Mouse (Mus musculus): Measurements from ENCODE around the gene Igfbp6. TPM values are rescaled to one million over a fixed set of nuclear protein-coding genes. Genes with fewer than 3 reads are reported as not detected.
A peak's percentile ranks its signal among the peaks of the same experiment; 100 is the strongest.
"Not testable (repeated sequence)": the region's sequence is repeated elsewhere in the genome, so short reads cannot be mapped to it uniquely, and the experiment has no call there.

Igfbp6 gene
- polyA plus RNA-seq, 1 experiment from 2014 or later, result 3.1 TPM

DNA sequence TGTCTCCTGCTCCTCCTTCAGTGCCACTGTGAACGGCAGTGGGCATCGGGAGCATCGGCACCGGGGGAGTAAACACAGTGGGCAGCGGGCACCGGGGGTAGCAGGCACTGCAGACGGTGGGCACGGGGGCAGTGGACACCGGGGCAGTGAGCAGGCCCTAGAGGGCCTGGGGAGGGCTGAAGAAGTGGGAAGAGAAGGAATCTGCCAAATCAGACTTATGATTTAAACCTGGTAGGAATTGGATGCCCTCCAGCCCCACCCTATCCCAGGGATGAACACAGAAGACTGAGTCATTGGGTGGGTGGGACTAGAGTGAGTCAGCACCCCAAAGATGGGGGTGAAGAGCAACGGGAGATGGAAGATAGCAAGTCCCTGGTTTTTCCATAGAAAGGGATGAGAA, 1.2 kb downstream of the Igfbp6 start:
- Histone ChIP-seq H3K27me3 (ENCODE audit: control insufficient read depth, insufficient read depth, low read depth, low read length) (peaks cover 29% of the 10 kb centered on the region), H3K9me3 (replicated peaks; ENCODE audit: control insufficient read depth, low read length, poor library complexity, severe bottlenecking) (no peaks in the 10 kb centered on the region), H3K4me3 (ENCODE audit: low read depth, low read length) (no peak overlapping the region), H3K36me3 (ENCODE audit: control insufficient read depth, insufficient read depth, low read length) (no peaks in the 10 kb centered on the region), H3K27ac (ENCODE audit: low read length) (no peak overlapping the region), H3K4me2 (ENCODE audit: low read length) (no peak overlapping the region), H3K4me1 (ENCODE audit: control insufficient read depth, insufficient read depth, low read length) (peaks cover 3% of the 10 kb centered on the region; the same call in 1 of the 2 replicates), H3K9ac (ENCODE audit: low read depth, low read length) (no peak overlapping the region)
- no peak for ATAC-seq
- 92% methylated on average over 10 of the region's 10 CpGs for WGBS

DNA sequence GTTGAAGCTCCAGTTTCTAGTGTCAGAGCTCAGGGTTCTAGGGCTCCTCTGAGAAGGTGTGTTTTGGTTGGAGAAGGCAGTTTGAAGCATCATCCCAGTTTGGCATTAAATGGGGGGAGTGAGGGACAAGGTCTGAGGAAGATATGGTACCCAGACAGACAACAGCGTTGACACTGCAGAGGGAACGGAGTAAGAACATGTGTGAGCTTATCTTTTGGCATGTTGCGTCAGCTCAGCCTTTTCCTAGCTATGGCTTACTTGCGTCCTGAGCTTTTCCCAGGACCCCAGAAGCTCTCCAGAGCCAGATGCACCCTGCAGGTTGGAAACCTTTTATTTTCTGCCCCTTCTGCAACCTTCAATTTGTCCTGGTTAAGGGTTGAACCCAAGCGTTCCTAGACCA, 1.9 kb downstream of the Igfbp6 start:
- Histone ChIP-seq H3K27me3 (ENCODE audit: control insufficient read depth, insufficient read depth, low read depth, low read length) (peaks cover 29% of the 10 kb centered on the region), H3K4me2 (ENCODE audit: low read length) (no peak overlapping the region), H3K4me3 (ENCODE audit: low read depth, low read length) (no peak overlapping the region), H3K36me3 (ENCODE audit: control insufficient read depth, insufficient read depth, low read length) (no peaks in the 10 kb centered on the region), H3K9me3 (replicated peaks; ENCODE audit: control insufficient read depth, low read length, poor library complexity, severe bottlenecking) (no peaks in the 10 kb centered on the region), H3K27ac (ENCODE audit: low read length) (no peak overlapping the region), H3K9ac (ENCODE audit: low read depth, low read length) (no peak overlapping the region), H3K4me1 (ENCODE audit: control insufficient read depth, insufficient read depth, low read length) (peaks cover 3% of the 10 kb centered on the region; the same call in 1 of the 2 replicates)
- WGBS, result 90% methylated on average over 5 of the region's 5 CpGs
- no peak for ATAC-seq

DNA sequence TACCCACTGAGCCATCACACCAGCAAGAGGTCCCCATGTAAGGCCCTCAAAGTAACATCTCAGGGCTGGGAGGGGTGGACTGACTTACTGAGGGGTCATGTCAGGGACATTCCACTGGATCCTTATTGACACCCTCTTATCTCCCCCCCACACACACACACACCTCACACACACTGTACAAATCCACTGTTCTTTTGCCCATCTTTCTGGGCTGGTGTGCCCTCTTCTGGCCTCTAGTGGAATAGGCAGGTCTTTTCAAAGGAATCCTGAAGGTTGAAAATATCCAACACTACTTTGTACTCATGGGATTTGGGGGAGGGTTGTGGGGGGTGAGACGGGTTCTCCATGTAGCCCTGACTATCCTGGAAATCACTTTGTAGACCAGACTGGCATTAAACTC, 2.7 kb downstream of the Igfbp6 start:
- Histone ChIP-seq H3K27ac (ENCODE audit: low read length) (no peak overlapping the region), H3K4me1 (ENCODE audit: control insufficient read depth, insufficient read depth, low read length) (peaks cover 3% of the 10 kb centered on the region; the same call in 1 of the 2 replicates), H3K4me3 (ENCODE audit: low read depth, low read length) (no peak overlapping the region), H3K9me3 (replicated peaks; ENCODE audit: control insufficient read depth, low read length, poor library complexity, severe bottlenecking) (no peaks in the 10 kb centered on the region), H3K27me3 (ENCODE audit: control insufficient read depth, insufficient read depth, low read depth, low read length) (peaks cover 25% of the 10 kb centered on the region), H3K36me3 (ENCODE audit: control insufficient read depth, insufficient read depth, low read length) (no peaks in the 10 kb centered on the region), H3K4me2 (ENCODE audit: low read length) (no peak overlapping the region), H3K9ac (ENCODE audit: low read depth, low read length) (no peak overlapping the region)
- no peak; the same call in 1 of the 2 replicates for ATAC-seq
- WGBS, result 0% methylated on average over 1 of the region's 1 CpGs

GRCm38 (mm10) chr15:102147674-102148402, 3.7 kb downstream of the Igfbp6 start:
- 65% methylated on average over 16 of the region's 16 CpGs for WGBS
- Histone ChIP-seq H3K9me3 (replicated peaks; ENCODE audit: control insufficient read depth, low read length, poor library complexity, severe bottlenecking) (no peaks in the 10 kb centered on the region), H3K27ac (ENCODE audit: low read length) (no peak overlapping the region), H3K36me3 (ENCODE audit: control insufficient read depth, insufficient read depth, low read length) (no peaks in the 10 kb centered on the region), H3K4me3 (ENCODE audit: low read depth, low read length) (no peak overlapping the region), H3K4me1 (ENCODE audit: control insufficient read depth, insufficient read depth, low read length) (peaks cover 3% of the 10 kb centered on the region; the same call in 1 of the 2 replicates), H3K9ac (ENCODE audit: low read depth, low read length) (0 out of 2 replicates have a peak overlapping the region, but pooled peaks have one; percentile 30), H3K4me2 (ENCODE audit: low read length) (no peak overlapping the region), H3K27me3 (ENCODE audit: control insufficient read depth, insufficient read depth, low read depth, low read length) (peaks cover 25% of the 10 kb centered on the region)
- ATAC-seq, result no peak

GRCm38 (mm10) chr15:102149561-102149960, 5.4 kb downstream of the Igfbp6 start:
- H3K4me2 ChIP-seq (ENCODE audit: low read length), result no peak overlapping the region
- H3K9ac ChIP-seq (ENCODE audit: low read depth, low read length), result no peak overlapping the region
- H3K9me3 ChIP-seq (replicated peaks; ENCODE audit: control insufficient read depth, low read length, poor library complexity, severe bottlenecking), result no peaks in the 10 kb centered on the region
- H3K36me3 ChIP-seq (ENCODE audit: control insufficient read depth, insufficient read depth, low read length), result no peaks in the 10 kb centered on the region
- H3K27ac ChIP-seq (ENCODE audit: low read length), result no peak overlapping the region
- H3K27me3 ChIP-seq (ENCODE audit: control insufficient read depth, insufficient read depth, low read depth, low read length), result peaks cover 14% of the 10 kb centered on the region
- H3K4me1 ChIP-seq (ENCODE audit: control insufficient read depth, insufficient read depth, low read length), result no peaks in the 10 kb centered on the region
- no peak overlapping the region for H3K4me3 ChIP-seq (ENCODE audit: low read depth, low read length)
- no peak for ATAC-seq
- WGBS, result 63% methylated on average over 4 of the region's 4 CpGs

DNA sequence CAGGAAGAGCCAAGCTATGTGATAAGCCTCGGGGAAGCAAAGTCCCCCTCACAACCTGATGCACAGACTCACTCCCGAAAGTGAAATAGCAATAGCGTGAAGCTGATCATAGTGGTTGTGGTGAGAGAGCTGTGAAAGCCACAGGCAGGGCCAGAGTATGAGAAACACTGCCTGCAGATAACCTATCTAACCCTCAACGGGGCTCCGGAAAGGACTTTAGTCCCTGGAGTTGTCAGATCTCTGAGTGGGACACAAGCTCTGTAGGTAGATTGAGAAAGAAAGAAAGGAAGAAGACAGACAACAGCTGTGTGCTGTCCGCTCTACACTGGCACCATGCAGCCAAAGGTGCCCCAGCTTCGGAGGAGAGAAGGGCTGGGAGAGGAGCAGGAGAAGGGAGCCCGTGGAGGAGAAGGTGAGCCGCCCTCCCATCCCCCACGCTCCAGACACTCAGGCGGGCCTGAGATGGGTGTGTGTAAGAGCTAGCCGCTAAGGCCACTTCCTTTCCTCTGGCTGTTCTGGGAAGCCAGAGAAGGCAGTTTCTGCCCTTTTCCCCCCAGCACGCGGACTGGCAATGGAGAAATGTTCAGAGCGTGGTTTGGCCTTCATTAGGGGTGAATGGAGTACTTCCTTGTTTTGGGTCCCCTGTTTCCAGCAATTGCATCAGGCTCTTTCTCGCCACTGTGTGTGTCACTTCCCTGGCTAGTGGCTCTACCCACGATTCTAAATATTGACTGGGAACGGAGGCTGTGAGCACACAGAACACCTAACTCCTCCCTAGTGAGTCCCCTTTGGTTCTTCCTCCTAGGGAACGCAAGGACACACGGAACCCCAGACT, 6.4 kb downstream of the Igfbp6 start, which contains the start of gene Soat2:
Soat2 (plus strand) TSS at position 226 of the 835 bp plus-strand sequence.
- no peak for ATAC-seq
- WGBS, result 62% methylated on average over 20 of the region's 20 CpGs
- Histone ChIP-seq H3K27ac (ENCODE audit: low read length) (no peak within 1 kb of the TSS), H3K36me3 (ENCODE audit: control insufficient read depth, insufficient read depth, low read length) (no peaks in the 10 kb centered on the region), H3K9ac (ENCODE audit: low read depth, low read length) (no peak within 1 kb of the TSS), H3K27me3 (ENCODE audit: control insufficient read depth, insufficient read depth, low read depth, low read length) (peaks cover 5% of the 10 kb centered on the region), H3K4me3 (ENCODE audit: low read depth, low read length) (no peak within 1 kb of the TSS), H3K4me2 (ENCODE audit: low read length) (no peak within 1 kb of the TSS), H3K4me1 (ENCODE audit: control insufficient read depth, insufficient read depth, low read length) (no peaks in the 10 kb centered on the region), H3K9me3 (replicated peaks; ENCODE audit: control insufficient read depth, low read length, poor library complexity, severe bottlenecking) (no peaks in the 10 kb centered on the region)

DNA sequence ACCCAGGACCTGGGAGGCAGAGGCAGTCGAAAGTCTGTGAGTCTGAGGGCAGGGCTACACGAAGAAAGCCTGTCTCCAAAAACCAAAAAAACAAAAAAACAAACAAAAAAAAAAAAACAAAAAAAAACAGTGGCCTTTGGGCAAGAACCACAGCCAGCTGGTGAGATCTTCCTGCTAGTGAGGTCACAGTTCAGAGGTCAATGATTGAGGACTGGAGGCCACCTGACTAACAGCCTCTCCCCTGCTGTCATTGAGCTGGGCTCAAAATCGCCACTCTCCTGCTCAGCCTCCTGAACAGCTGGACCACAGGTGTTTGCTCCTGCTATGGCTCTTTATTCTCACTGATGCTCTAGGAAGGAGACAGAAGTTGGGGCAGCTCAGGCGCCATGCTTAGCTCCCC, 8.5 kb downstream of the Igfbp6 start:
- H3K4me2 ChIP-seq (ENCODE audit: low read length), result no peak overlapping the region
- H3K9ac ChIP-seq (ENCODE audit: low read depth, low read length), result no peak overlapping the region
- WGBS, result 36% methylated on average over 4 of the region's 4 CpGs
- H3K4me1 ChIP-seq (ENCODE audit: control insufficient read depth, insufficient read depth, low read length), result peaks cover 6% of the 10 kb centered on the region; the same call in 1 of the 2 replicates
- H3K27me3 ChIP-seq (ENCODE audit: control insufficient read depth, insufficient read depth, low read depth, low read length), result no peaks in the 10 kb centered on the region
- no peaks in the 10 kb centered on the region for H3K36me3 ChIP-seq (ENCODE audit: control insufficient read depth, insufficient read depth, low read length)
- no peak overlapping the region for H3K4me3 ChIP-seq (ENCODE audit: low read depth, low read length)
- H3K27ac ChIP-seq (ENCODE audit: low read length), result no peak overlapping the region
- H3K9me3 ChIP-seq (replicated peaks; ENCODE audit: control insufficient read depth, low read length, poor library complexity, severe bottlenecking), result no peaks in the 10 kb centered on the region
- ATAC-seq, result no peak

GRCm38 (mm10) chr15:102155006-102155405, 10.8 kb downstream of the Igfbp6 start:
- not testable (repeated sequence) for H3K27me3 ChIP-seq (ENCODE audit: control insufficient read depth, insufficient read depth, low read depth, low read length)

GRCm38 (mm10) chr15:102156836-102157235, 12.7 kb downstream of the Igfbp6 start:
- 26% methylated on average over 20 of the region's 20 CpGs for WGBS
- no peak overlapping the region for H3K9ac ChIP-seq (ENCODE audit: low read depth, low read length)
- peak; percentile 66 for ATAC-seq

More at GRCm38 (mm10) chr15:102155006-102155405, 10.8 kb downstream of the Igfbp6 start:
- WGBS, result 90% methylated on average over 6 of the region's 6 CpGs
- H3K36me3 ChIP-seq (ENCODE audit: control insufficient read depth, insufficient read depth, low read length); H3K9ac ChIP-seq (ENCODE audit: low read depth, low read length); H3K4me3 ChIP-seq (ENCODE audit: low read depth, low read length); ATAC-seq; H3K4me2 ChIP-seq (ENCODE audit: low read length); H3K4me1 ChIP-seq (ENCODE audit: control insufficient read depth, insufficient read depth, low read length); H3K27ac ChIP-seq (ENCODE audit: low read length); H3K9me3 ChIP-seq (replicated peaks; ENCODE audit: control insufficient read depth, low read length, poor library complexity, severe bottlenecking): not testable (repeated sequence)

More at GRCm38 (mm10) chr15:102156836-102157235, 12.7 kb downstream of the Igfbp6 start:
- H3K4me3 ChIP-seq (ENCODE audit: low read depth, low read length), result no peak overlapping the region
- no peaks in the 10 kb centered on the region for H3K9me3 ChIP-seq (replicated peaks; ENCODE audit: control insufficient read depth, low read length, poor library complexity, severe bottlenecking)
- peak overlapping the region; percentile 56; the same call in 1 of the 2 replicates for H3K27ac ChIP-seq (ENCODE audit: low read length)
- peaks cover 6% of the 10 kb centered on the region; the same call in 1 of the 2 replicates for H3K4me1 ChIP-seq (ENCODE audit: control insufficient read depth, insufficient read depth, low read length)
- H3K36me3 ChIP-seq (ENCODE audit: control insufficient read depth, insufficient read depth, low read length), result no peaks in the 10 kb centered on the region
- peak overlapping the region; percentile 17; the same call in 1 of the 2 replicates for H3K4me2 ChIP-seq (ENCODE audit: low read length)
- H3K27me3 ChIP-seq (ENCODE audit: control insufficient read depth, insufficient read depth, low read depth, low read length), result no peaks in the 10 kb centered on the region
